Mouse (Mus musculus): ENCODE data around the gene Chrm2.

Chrm2 gene

GRCm38 (mm10) chr6:36484132-36484665, 96.3 kb downstream of the Chrm2 start:
- Histone ChIP-seq H3K27me3 (ENCODE audit: insufficient read depth, low read length) (no peaks in the 10 kb centered on the region), H3K36me3 (ENCODE audit: insufficient read depth, low read length) (no peaks in the 10 kb centered on the region), H3K4me3 (replicated peaks; ENCODE audit: low read length) (no peak overlapping the region), H3K9me3 (ENCODE audit: low read length) (no peaks in the 10 kb centered on the region), H3K4me1 (replicated peaks; ENCODE audit: low read depth, low read length) (no peaks in the 10 kb centered on the region)
- no peak for TF ChIP-seq NANOG (IDR thresholded peaks at IDR 0.05; ENCODE audit: borderline replicate concordance, low read length)
- no peak for TF ChIP-seq CTCF (conservative IDR thresholded peaks at IDR 0.05; ENCODE audit: low read length)
- TF ChIP-seq POU5F1 (IDR thresholded peaks at IDR 0.05; ENCODE audit: borderline replicate concordance, low read length): no peak

- Histone ChIP-seq H3K4me1 (replicated peaks; ENCODE audit: low read depth, low read length) (no peaks in the 10 kb centered on the region), H3K4me3 (replicated peaks; ENCODE audit: low read length) (no peak overlapping the region), H3K9me3 (ENCODE audit: low read length) (no peaks in the 10 kb centered on the region), H3K36me3 (ENCODE audit: insufficient read depth, low read length) (no peaks in the 10 kb centered on the region), H3K27me3 (ENCODE audit: insufficient read depth, low read length) (no peaks in the 10 kb centered on the region)
- TF ChIP-seq NANOG (IDR thresholded peaks at IDR 0.05; ENCODE audit: borderline replicate concordance, low read length): no peak
- no peak for TF ChIP-seq CTCF (conservative IDR thresholded peaks at IDR 0.05; ENCODE audit: low read length)
- no peak for TF ChIP-seq POU5F1 (IDR thresholded peaks at IDR 0.05; ENCODE audit: borderline replicate concordance, low read length)
Observed at GRCm38 (mm10) chr6:36507008-36507663, 119.3 kb downstream of the Chrm2 start.

- no peaks in the 10 kb centered on the region for H3K36me3 ChIP-seq (ENCODE audit: insufficient read depth, low read length)
- H3K4me3 ChIP-seq (replicated peaks; ENCODE audit: low read length): no peak overlapping the region
- no peaks in the 10 kb centered on the region for H3K27me3 ChIP-seq (ENCODE audit: insufficient read depth, low read length)
- TF ChIP-seq CTCF (conservative IDR thresholded peaks at IDR 0.05; ENCODE audit: low read length) (no peak), NANOG (IDR thresholded peaks at IDR 0.05; ENCODE audit: borderline replicate concordance, low read length) (no peak), POU5F1 (IDR thresholded peaks at IDR 0.05; ENCODE audit: borderline replicate concordance, low read length) (no peak)
- no peaks in the 10 kb centered on the region for H3K9me3 ChIP-seq (ENCODE audit: low read length)
- no peaks in the 10 kb centered on the region for H3K4me1 ChIP-seq (replicated peaks; ENCODE audit: low read depth, low read length)
Observed at GRCm38 (mm10) chr6:36507946-36508345, 120.1 kb downstream of the Chrm2 start.

GRCm38 (mm10) chr6:36508469-36508868, 120.6 kb downstream of the Chrm2 start:
- Histone ChIP-seq H3K4me1 (replicated peaks; ENCODE audit: low read depth, low read length) (no peaks in the 10 kb centered on the region), H3K9me3 (ENCODE audit: low read length) (no peaks in the 10 kb centered on the region), H3K36me3 (ENCODE audit: insufficient read depth, low read length) (no peaks in the 10 kb centered on the region), H3K4me3 (replicated peaks; ENCODE audit: low read length) (no peak overlapping the region), H3K27me3 (ENCODE audit: insufficient read depth, low read length) (no peaks in the 10 kb centered on the region)
- no peak for TF ChIP-seq POU5F1 (IDR thresholded peaks at IDR 0.05; ENCODE audit: borderline replicate concordance, low read length)

GRCm38 (mm10) chr6:36516508-36516907, 128.6 kb downstream of the Chrm2 start:
- no peaks in the 10 kb centered on the region for H3K27me3 ChIP-seq (ENCODE audit: insufficient read depth, low read length)
- no peaks in the 10 kb centered on the region for H3K9me3 ChIP-seq (ENCODE audit: low read length)
- H3K4me3 ChIP-seq (replicated peaks; ENCODE audit: low read length): no peak overlapping the region
- H3K36me3 ChIP-seq (ENCODE audit: insufficient read depth, low read length): no peaks in the 10 kb centered on the region
- TF ChIP-seq NANOG (IDR thresholded peaks at IDR 0.05; ENCODE audit: borderline replicate concordance, low read length) (no peak), CTCF (conservative IDR thresholded peaks at IDR 0.05; ENCODE audit: low read length) (no peak), POU5F1 (IDR thresholded peaks at IDR 0.05; ENCODE audit: borderline replicate concordance, low read length) (no peak)
- H3K4me1 ChIP-seq (replicated peaks; ENCODE audit: low read depth, low read length): no peaks in the 10 kb centered on the region

GRCm38 (mm10) chr6:36517242-36517641, 129.4 kb downstream of the Chrm2 start:
- Histone ChIP-seq H3K9me3 (ENCODE audit: low read length) (no peaks in the 10 kb centered on the region), H3K36me3 (ENCODE audit: insufficient read depth, low read length) (no peaks in the 10 kb centered on the region), H3K27me3 (ENCODE audit: insufficient read depth, low read length) (no peaks in the 10 kb centered on the region), H3K4me3 (replicated peaks; ENCODE audit: low read length) (no peak overlapping the region), H3K4me1 (replicated peaks; ENCODE audit: low read depth, low read length) (no peaks in the 10 kb centered on the region)
- TF ChIP-seq CTCF (conservative IDR thresholded peaks at IDR 0.05; ENCODE audit: low read length) (no peak), NANOG (IDR thresholded peaks at IDR 0.05; ENCODE audit: borderline replicate concordance, low read length) (no peak), POU5F1 (IDR thresholded peaks at IDR 0.05; ENCODE audit: borderline replicate concordance, low read length) (no peak)

- Histone ChIP-seq H3K9me3 (ENCODE audit: low read length) (no peaks in the 10 kb centered on the region), H3K36me3 (ENCODE audit: insufficient read depth, low read length) (no peaks in the 10 kb centered on the region), H3K4me3 (replicated peaks; ENCODE audit: low read length) (no peak overlapping the region), H3K27me3 (ENCODE audit: insufficient read depth, low read length) (no peaks in the 10 kb centered on the region), H3K4me1 (replicated peaks; ENCODE audit: low read depth, low read length) (no peaks in the 10 kb centered on the region)
- TF ChIP-seq CTCF (conservative IDR thresholded peaks at IDR 0.05; ENCODE audit: low read length) (no peak), NANOG (IDR thresholded peaks at IDR 0.05; ENCODE audit: borderline replicate concordance, low read length) (no peak), POU5F1 (IDR thresholded peaks at IDR 0.05; ENCODE audit: borderline replicate concordance, low read length) (no peak)
Observed at GRCm38 (mm10) chr6:36523599-36523998, 135.7 kb downstream of the Chrm2 start.

- Histone ChIP-seq H3K9me3 (ENCODE audit: low read length) (no peaks in the 10 kb centered on the region), H3K4me1 (replicated peaks; ENCODE audit: low read depth, low read length) (no peaks in the 10 kb centered on the region), H3K27me3 (ENCODE audit: insufficient read depth, low read length) (no peaks in the 10 kb centered on the region), H3K4me3 (replicated peaks; ENCODE audit: low read length) (no peak overlapping the region), H3K36me3 (ENCODE audit: insufficient read depth, low read length) (no peaks in the 10 kb centered on the region)
- no peak for TF ChIP-seq POU5F1 (IDR thresholded peaks at IDR 0.05; ENCODE audit: borderline replicate concordance, low read length)
- no peak for TF ChIP-seq NANOG (IDR thresholded peaks at IDR 0.05; ENCODE audit: borderline replicate concordance, low read length)
- TF ChIP-seq CTCF (conservative IDR thresholded peaks at IDR 0.05; ENCODE audit: low read length): no peak
Observed at GRCm38 (mm10) chr6:36528509-36528908, 140.6 kb downstream of the Chrm2 start.

- Histone ChIP-seq H3K4me1 (replicated peaks; ENCODE audit: low read depth, low read length) (no peaks in the 10 kb centered on the region), H3K9me3 (ENCODE audit: low read length) (no peaks in the 10 kb centered on the region), H3K4me3 (replicated peaks; ENCODE audit: low read length) (no peak overlapping the region), H3K36me3 (ENCODE audit: insufficient read depth, low read length) (no peaks in the 10 kb centered on the region), H3K27me3 (ENCODE audit: insufficient read depth, low read length) (no peaks in the 10 kb centered on the region)
- TF ChIP-seq CTCF (conservative IDR thresholded peaks at IDR 0.05; ENCODE audit: low read length): no peak
Observed at GRCm38 (mm10) chr6:36541247-36541646, 153.4 kb downstream of the Chrm2 start.

Measured in E14TG2a.4 (cell line).